Mouse (Mus musculus) heart, postnatal 0 days (tissue): ENCODE results near the gene Cd59a.
A peak's percentile ranks its signal among the peaks of the same experiment; 100 is the strongest.

Experiments used
- CTCF ChIP-seq: IDR thresholded peaks from 2 replicates; pipeline ENCODE4 v1.5.1; 2016; ENCODE audit warnings: antibody characterized with exemption, control low read depth, low read depth
- EP300 ChIP-seq: IDR thresholded peaks from 2 replicates; pipeline ENCODE4 v1.6.1; 2016; ENCODE audit warnings: antibody characterized with exemption, low read depth

DNA sequence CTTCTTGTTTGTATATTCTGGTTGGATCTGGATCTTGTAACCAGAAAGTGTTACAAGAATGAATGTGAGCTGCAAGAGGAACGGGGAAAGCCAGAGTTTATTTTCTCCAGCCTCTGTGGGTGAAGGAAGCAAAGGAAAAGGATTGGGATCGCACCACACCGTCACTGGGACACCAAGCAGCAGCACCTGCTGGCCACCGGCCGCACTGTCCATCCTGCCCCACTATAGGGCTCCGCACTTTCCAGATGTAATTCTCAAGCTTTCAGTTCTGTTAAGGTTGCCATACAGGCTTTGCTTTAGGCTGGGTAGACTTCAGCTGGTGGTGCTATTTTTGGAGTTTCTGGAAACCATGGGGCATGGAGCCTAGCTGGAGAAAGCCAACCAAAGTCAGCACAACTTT is 24.7 kb downstream of the Cd59a start:
- TF ChIP-seq CTCF (peak; percentile 38), EP300 (0 out of 2 replicates have a peak, but pooled peaks have one; percentile 31)
